Mouse (Mus musculus) hindbrain, embryonic 16.5 days (tissue): ENCODE measurements around the gene Pla2g6. TPM values are rescaled to one million over a fixed set of nuclear protein-coding genes. Genes with fewer than 3 reads are reported as not detected.

ENCODE experiments used
- ATAC-seq: fragments of 200-750 bp; cut with Nextera tagmentation; 2 replicates; pipeline ENCODE4 v1.8.0; 2017; ENCODE audit warnings: moderate TSS enrichment, moderate library complexity
- H3K27ac ChIP-seq: fragments of 300-500 bp; sonication (generic); 2 replicates; pipeline ENCODE4 v1.5.1; 2014; ENCODE audit warnings: low read depth, mild to moderate bottlenecking, control low read depth, low read length, moderate library complexity
- H3K27me3 ChIP-seq: fragments of 300-500 bp; sonication (generic); replicated peaks from 2 replicates; pipeline ENCODE4 v1.6.1; 2014; ENCODE audit warnings: low read length; ENCODE audit not compliant: control insufficient read depth, insufficient read depth
- H3K36me3 ChIP-seq: fragments of 300-500 bp; sonication (generic); 2 replicates; pipeline ENCODE4 v1.6.1; 2014; ENCODE audit warnings: mild to moderate bottlenecking, low read length, moderate library complexity, mixed read lengths; ENCODE audit not compliant: control insufficient read depth, insufficient read depth
- H3K4me1 ChIP-seq: fragments of 300-500 bp; sonication (generic); 2 replicates; pipeline ENCODE4 v1.6.1; 2014; ENCODE audit warnings: low read depth, low read length; ENCODE audit not compliant: control insufficient read depth, insufficient read depth
- H3K4me2 ChIP-seq: fragments of 300-500 bp; sonication (generic); 2 replicates; pipeline ENCODE4 v1.6.1; 2014; ENCODE audit warnings: mild to moderate bottlenecking, low read length, control low read depth, moderate library complexity
- H3K4me3 ChIP-seq: fragments of 300-500 bp; sonication (generic); 2 replicates; pipeline ENCODE4 v1.5.1; 2014; ENCODE audit warnings: mild to moderate bottlenecking, low read length, control low read depth, moderate library complexity
- H3K9ac ChIP-seq: fragments of 300-500 bp; sonication (generic); 2 replicates; pipeline ENCODE4 v1.6.1; 2014; ENCODE audit warnings: low read depth, mild to moderate bottlenecking, control low read depth, low read length, moderate library complexity
- H3K9me3 ChIP-seq: fragments of 300-500 bp; sonication (generic); 2 replicates; pipeline ENCODE4 v1.6.1; 2014; ENCODE audit warnings: mild to moderate bottlenecking, low read length, moderate library complexity; ENCODE audit not compliant: control insufficient read depth
- WGBS: fragments of 180-500 bp; shearing (Covaris S2); extraction: QIAGEN DNeasy Blood & Tissue Kit; methylation state at CpG from one replicate; pipeline ENCODE4 v1.1.7; 2014; 5-methylcytosine and 5-hydroxymethylcytosine counted together
- polyA plus RNA-seq: library from polyadenylated mRNA; unstranded; fragments of >200 nt; fragmentation: Nextera tagmentation; extraction: Ambion mirVana; gene quantifications from 2 replicates; pipeline ENCODE4 v1.2.1, GENCODE M21; 2015

Gene Pla2g6
- polyA plus RNA-seq, 1 experiment from 2014 or later, result 23.0 TPM

DNA sequence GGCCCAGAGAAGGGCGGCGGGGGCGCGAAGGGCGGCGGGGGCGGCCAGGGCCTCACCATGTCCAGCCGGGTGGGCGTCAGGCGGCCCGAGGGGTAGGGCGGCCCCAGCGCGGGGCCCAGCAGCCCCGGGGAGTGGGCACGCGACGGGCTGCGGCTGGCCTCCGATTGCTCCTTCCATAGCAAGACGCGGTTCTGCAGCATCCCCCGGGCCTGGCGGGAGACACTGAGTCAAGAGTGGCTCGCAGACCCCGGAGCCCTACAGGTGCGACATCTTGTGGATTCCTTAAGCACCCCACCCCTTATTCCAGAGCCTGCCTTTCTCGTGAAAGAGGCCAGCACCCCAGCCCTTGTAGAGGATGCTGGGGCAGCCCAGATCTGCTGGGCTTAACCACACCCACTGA is 66.4 kb downstream of the Pla2g6 start:
- Histone ChIP-seq H3K36me3 (no peaks in the 10 kb centered on the region), H3K4me3 (peak overlapping the region; percentile 71), H3K27me3 (peaks cover 26% of the 10 kb centered on the region), H3K4me1 (peaks cover 10% of the 10 kb centered on the region), H3K4me2 (peak overlapping the region; percentile 99), H3K27ac (peak overlapping the region; percentile 51), H3K9me3 (no peaks in the 10 kb centered on the region), H3K9ac (peak overlapping the region; percentile 81)
- WGBS, result 0% methylated on average over 16 of the region's 28 CpGs
- ATAC-seq, result peak; percentile 57

DNA sequence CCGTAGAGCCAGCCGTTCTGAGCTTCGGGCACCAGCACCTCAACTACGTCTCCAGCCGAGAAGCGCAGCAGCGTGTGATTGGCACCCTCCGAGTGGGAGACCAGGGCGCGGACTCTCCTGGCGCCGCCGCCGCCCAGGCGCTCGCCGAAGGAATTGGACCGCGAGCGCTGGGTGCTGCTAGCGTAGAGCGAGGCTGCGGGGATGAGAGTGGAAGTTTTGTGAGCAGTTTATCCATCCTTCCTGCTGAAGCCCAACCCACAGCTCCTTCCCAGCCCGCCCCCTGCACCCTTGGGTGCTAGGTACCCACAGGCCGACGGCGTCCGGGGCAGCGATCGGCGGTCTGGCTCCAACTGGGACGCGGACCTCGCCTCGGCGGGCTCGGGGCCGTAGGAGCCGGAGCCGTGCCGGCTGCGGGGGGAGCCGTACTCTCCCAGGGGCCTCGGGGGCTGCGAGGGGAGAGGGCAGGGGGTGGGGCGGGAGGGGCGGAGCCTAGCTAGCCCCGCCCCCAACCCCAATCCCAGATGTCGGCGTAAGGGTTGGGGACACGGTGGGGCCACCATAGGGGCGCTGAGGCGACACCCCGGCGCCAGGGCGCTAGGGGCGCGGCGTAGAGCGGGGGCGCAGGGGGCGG is 67.0 kb downstream of the Pla2g6 start:
- peak overlapping the region; percentile 99 for H3K4me2 ChIP-seq
- no peaks in the 10 kb centered on the region for H3K36me3 ChIP-seq
- peaks cover 26% of the 10 kb centered on the region for H3K27me3 ChIP-seq
- H3K27ac ChIP-seq, result peak overlapping the region; percentile 51
- WGBS, result 1% methylated on average over 45 of the region's 62 CpGs
- peak overlapping the region; percentile 71 for H3K4me3 ChIP-seq
- ATAC-seq, result peak; percentile 68
- H3K9me3 ChIP-seq, result no peaks in the 10 kb centered on the region
- peaks cover 10% of the 10 kb centered on the region for H3K4me1 ChIP-seq
- H3K9ac ChIP-seq, result peak overlapping the region; percentile 81

DNA sequence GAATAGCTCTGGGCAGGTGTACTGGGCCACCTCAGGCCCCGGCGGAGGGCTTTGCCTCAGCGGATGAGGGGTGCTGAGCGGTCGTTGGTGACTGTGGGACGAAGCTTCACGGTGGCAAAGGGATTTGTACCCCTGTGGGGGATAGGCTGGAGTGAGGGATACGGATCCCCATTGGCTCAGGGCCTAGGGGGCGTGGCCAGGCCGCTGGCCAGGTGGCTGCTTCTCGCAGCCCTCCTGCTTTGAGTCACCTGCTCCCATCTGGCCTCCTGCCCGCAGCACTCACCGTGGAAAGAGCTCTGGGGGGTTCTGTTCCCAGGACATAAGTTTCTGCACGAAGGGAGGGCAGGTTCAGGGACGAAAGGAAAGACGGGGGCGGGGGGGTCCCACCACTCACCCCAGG is 69.7 kb downstream of the Pla2g6 start:
- Histone ChIP-seq H3K9me3 (no peaks in the 10 kb centered on the region), H3K36me3 (no peaks in the 10 kb centered on the region), H3K4me1 (peaks cover 10% of the 10 kb centered on the region), H3K4me3 (no peak overlapping the region), H3K4me2 (no peak overlapping the region), H3K9ac (no peak overlapping the region), H3K27ac (no peak overlapping the region), H3K27me3 (peaks cover 29% of the 10 kb centered on the region)
- 28% methylated on average over 17 of the region's 17 CpGs for WGBS
- ATAC-seq, result no peak

DNA sequence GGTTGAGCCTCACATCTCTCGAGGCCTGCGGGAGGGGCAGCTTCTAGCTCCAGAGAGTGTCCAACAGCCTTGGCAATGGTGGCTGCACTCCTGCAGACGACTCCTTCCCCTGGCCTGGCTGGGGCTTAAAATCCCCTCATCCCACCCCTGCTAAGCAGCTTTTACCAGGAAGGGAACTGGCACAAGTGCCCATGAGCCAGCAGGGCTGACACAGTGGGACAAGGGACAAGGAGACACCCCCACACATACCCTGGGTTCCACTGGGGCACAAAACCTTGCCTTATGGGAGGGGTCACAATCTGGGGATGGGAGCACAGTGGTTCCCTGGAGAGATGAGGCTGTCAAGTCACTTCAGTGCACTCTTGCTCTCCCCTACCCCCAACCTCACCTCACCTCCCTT is 73.5 kb downstream of the Pla2g6 start, which contains the start of gene Slc16a8:
TSS of gene Slc16a8 (minus strand) at position 101 of the 400 bp plus-strand sequence.
- H3K4me1 ChIP-seq, result peaks cover 8% of the 10 kb centered on the region

DNA sequence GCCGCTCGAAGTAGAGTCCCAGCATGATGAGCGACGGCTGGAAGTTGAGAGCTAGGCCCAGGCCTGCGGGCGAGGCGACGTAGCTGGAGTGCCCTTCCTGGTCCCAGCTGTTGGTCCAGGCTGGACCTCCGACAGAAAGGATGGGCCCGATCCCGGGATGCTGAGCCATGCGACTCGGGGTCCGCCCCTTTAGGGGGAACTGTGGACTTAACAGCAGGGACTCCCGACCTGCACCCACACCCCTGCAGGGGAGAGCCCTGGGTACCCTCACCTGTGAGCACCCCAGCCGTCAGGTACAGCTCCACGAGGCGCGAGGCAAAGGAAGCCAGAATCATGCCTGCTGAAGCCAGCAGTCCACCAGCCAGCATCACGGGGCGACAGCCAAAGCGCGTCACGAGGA is 75.6 kb downstream of the Pla2g6 start:
- no peak for ATAC-seq
- Histone ChIP-seq H3K4me3 (peak overlapping the region; percentile 41), H3K4me2 (peak overlapping the region; percentile 73), H3K4me1 (peaks cover 8% of the 10 kb centered on the region), H3K27ac (no peak overlapping the region), H3K9me3 (no peaks in the 10 kb centered on the region), H3K27me3 (peaks cover 15% of the 10 kb centered on the region), H3K36me3 (peaks cover 9% of the 10 kb centered on the region), H3K9ac (peak overlapping the region; percentile 64)
- 27% methylated on average over 24 of the region's 24 CpGs for WGBS

More for the DNA sequence above, 73.5 kb downstream of the Pla2g6 start, which contains the start of gene Slc16a8:
- Histone ChIP-seq H3K9ac (no peak within 1 kb of the TSS), H3K27me3 (peaks cover 17% of the 10 kb centered on the region), H3K4me3 (no peak within 1 kb of the TSS), H3K27ac (no peak within 1 kb of the TSS), H3K9me3 (no peaks in the 10 kb centered on the region), H3K4me2 (no peak within 1 kb of the TSS), H3K36me3 (no peaks in the 10 kb centered on the region)
- 35% methylated on average over 3 of the region's 3 CpGs for WGBS
- ATAC-seq, result no peak

DNA sequence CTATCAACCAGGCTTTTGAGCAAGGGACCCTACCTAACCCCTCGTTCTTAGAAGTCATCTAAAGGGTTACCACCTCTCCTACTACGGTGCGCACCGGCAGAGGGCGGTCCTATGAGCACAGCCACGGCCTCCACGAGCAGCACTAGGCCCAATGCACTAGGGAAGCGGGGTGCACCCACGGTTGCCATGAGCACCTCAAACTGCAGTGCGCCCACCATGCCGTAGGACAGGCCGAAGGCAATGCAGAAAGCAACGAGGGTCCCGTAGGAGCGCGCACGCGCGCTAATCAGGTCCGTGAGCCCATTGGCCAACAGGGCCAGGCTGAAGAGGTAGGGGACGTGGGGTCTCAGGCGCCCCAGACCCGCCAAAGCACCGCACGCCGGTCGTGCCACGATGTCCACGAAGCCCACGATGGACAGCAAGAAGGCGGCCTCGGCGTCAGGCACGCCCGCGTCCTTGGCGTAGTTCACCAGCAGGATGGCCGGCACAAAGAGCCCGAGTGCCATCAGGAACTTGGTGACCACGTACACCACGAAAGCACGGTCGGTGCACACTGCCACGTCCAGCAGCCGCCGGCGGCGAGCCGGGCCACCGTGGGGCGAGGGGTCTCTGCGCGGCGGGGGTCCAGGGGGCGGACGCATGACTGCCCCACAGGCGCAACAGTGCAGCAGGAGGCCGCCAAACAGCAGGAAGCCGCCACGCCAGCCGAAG is 76.3 kb downstream of the Pla2g6 start:
- peak overlapping the region; percentile 41 for H3K4me3 ChIP-seq
- ATAC-seq, result peak; percentile 76
- peak overlapping the region; percentile 64 for H3K9ac ChIP-seq
- peak overlapping the region; percentile 73 for H3K4me2 ChIP-seq
- H3K9me3 ChIP-seq, result no peaks in the 10 kb centered on the region
- peaks cover 8% of the 10 kb centered on the region for H3K4me1 ChIP-seq
- H3K27ac ChIP-seq, result no peak overlapping the region
- peaks cover 9% of the 10 kb centered on the region for H3K36me3 ChIP-seq
- WGBS, result 2% methylated on average over 61 of the region's 61 CpGs
- peaks cover 15% of the 10 kb centered on the region for H3K27me3 ChIP-seq

DNA sequence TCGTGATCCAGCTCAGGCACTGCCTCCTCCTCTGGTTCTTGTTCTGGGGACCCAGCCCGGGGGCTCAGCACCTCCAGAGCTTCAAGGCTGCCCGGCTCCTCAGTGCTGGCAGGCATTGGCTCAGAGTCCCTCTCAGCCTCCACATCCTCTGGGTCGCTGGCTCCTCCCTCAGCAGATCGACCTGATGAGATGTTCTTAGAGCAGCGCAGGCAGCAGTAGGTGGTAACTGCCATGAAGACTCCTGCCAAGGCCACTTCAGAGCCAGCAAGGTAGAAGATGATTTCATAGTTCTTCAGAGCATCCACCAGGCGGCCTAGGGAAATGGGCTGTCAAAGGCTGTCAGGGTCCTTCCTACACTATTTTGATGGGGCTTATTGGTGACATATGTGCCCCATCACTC is 77.0 kb downstream of the Pla2g6 start:
- H3K4me3 ChIP-seq, result no peak overlapping the region
- peaks cover 8% of the 10 kb centered on the region for H3K4me1 ChIP-seq
- no peak for ATAC-seq
- 59% methylated on average over 7 of the region's 7 CpGs for WGBS
- peaks cover 15% of the 10 kb centered on the region for H3K27me3 ChIP-seq
- H3K36me3 ChIP-seq, result peaks cover 13% of the 10 kb centered on the region
- no peaks in the 10 kb centered on the region for H3K9me3 ChIP-seq
- H3K4me2 ChIP-seq, result no peak overlapping the region
- no peak overlapping the region for H3K27ac ChIP-seq
- no peak overlapping the region for H3K9ac ChIP-seq

DNA sequence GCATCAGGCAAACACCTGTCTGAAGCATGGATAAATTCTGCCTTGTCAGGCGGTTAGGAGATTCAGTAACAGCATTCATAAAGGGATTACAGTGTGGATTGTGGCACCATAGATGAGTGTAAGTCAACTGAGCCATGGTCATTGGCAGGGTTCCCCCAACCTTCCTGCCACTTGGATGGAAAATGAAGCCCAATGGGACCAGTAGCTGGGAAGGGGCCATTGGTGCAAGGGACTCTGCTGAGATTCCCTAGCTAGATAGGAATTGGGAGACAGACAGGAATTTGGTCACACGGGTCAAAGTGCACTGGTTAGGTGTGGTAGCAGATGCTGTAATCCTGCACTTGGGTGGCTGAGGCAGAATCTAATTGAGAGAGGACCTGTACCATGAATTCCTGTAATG is 78.0 kb downstream of the Pla2g6 start:
- WGBS, result 84% methylated on average over 2 of the region's 2 CpGs
- Histone ChIP-seq H3K9me3 (no peaks in the 10 kb centered on the region), H3K9ac (no peak overlapping the region), H3K36me3 (peaks cover 15% of the 10 kb centered on the region), H3K4me3 (no peak overlapping the region), H3K4me2 (no peak overlapping the region), H3K27ac (no peak overlapping the region), H3K4me1 (peaks cover 8% of the 10 kb centered on the region), H3K27me3 (peaks cover 14% of the 10 kb centered on the region)
- no peak for ATAC-seq

DNA sequence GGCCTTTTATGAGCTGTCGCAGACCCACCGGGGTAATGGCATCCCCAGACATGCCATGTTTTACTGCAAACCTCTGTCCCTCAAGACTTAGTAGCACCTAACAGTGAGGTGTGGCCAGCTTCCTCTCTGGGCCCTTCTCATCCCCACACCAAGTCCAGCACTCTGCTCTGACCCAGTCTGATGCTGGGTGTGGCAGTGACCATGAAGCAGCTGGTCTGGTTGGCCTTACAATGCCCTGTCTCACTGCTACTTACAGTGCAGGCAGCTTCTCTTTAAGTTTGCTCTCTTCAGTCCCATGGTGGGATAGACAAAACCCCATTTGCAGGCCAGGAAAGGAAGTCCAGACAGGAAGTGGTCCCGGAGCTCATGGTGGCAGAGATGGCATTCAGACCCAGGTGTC is 82.9 kb downstream of the Pla2g6 start:
- 85% methylated on average over 3 of the region's 3 CpGs for WGBS
- peaks cover 28% of the 10 kb centered on the region for H3K36me3 ChIP-seq
- no peak overlapping the region for H3K27ac ChIP-seq
- H3K27me3 ChIP-seq, result no peaks in the 10 kb centered on the region
- ATAC-seq, result no peak
- H3K9ac ChIP-seq, result no peak overlapping the region
- no peaks in the 10 kb centered on the region for H3K9me3 ChIP-seq
- H3K4me2 ChIP-seq, result no peak overlapping the region
- H3K4me1 ChIP-seq, result peaks cover 12% of the 10 kb centered on the region
- H3K4me3 ChIP-seq, result no peak overlapping the region
